Mouse (Mus musculus): ENCODE measurements around the gene Tubb4b. TPM values are rescaled to one million over a fixed set of nuclear protein-coding genes. Genes with fewer than 3 reads are reported as not detected.

Gene Tubb4b
- polyA plus RNA-seq, 1 experiment = 462 TPM

DNA sequence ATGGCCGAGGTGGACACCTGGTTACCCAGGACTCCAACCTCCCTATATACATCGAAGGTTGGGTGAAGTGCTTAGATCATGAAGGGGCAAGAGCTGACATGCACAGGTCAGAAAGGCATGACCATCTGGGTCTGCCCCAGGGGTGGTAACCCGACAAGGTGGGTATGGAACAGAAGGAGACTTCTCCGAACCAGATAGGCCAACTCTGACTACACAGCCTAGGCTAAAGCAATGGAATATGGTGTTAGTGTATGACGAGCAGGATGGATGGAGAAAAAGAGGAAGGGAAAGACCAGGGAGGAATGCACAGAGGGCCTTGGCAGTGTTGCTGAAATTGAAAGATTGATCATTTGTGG lies 37.9 kb downstream of the Tubb4b start:
- TF ChIP-seq GATA1 (IDR thresholded peaks at IDR 0.05; ENCODE audit: low read length) = no peak

DNA sequence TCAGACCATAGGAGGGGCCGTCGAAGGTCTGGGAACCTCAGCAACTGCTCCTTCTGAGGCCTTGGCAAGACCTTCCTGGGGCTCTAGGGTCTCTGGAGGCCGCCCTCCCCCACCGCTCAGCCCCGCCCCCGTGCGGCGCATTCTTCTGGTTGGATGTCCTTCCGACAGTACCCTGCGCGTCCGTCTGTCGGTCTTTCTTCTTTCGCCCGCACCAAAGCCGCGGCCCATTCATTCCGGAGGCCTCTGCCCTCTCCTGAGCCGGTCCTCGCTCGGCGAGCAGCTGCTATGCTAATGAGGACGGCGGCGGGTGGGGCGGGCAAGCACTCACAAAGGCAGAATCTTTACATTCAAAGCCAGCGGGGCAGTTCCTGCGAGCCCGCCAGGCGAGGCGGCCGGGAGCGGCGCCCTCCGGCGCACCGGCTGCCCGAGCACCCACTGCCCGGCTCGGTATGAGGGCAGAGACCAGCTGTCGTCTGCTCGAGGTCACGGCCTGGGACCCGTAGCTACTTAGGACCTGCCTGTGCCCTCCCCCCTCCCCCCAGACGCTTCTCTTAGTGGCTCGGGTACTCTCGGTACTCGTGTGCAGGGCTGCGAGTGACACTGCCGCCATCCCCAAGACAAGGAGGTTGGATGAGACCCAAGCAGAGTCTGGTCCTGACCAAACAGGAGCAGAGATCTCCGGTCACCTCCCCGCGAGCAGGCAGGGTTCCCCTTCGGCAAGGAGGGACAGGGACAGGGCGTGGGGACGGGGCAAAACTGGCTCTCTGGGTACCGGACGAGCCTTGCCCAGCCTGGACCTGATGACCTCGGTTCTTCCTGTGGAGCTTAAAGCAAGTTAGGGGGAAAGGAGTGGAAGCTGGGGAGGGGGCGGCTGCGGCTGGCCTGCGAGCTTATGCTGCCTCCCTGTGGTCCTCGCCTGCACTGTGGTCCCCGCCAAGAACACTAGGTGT lies 38.6 kb downstream of the Tubb4b start:
- no peak for TF ChIP-seq GATA1 (IDR thresholded peaks at IDR 0.05; ENCODE audit: low read length)

DNA sequence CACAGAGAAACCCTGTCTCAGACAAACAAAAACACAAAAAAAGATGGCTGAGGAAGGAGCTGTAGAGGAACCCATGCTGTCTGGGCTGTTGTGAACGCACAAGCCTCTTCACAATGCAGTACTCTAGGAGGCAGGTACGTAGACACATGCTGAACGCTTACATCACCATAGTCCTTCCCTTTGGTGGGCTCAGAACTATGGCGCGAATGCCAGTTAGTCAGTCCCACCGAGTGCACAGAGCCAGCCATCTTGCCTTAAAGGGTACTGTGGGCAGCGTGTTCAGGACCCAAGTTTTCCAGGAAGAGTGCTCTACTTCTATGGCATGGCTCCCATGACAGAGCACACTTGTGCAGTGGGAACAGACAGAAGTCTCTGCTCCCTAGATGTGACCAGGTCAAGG lies 40.0 kb downstream of the Tubb4b start:
- TF ChIP-seq GATA1 (IDR thresholded peaks at IDR 0.05; ENCODE audit: low read length) = no peak

DNA sequence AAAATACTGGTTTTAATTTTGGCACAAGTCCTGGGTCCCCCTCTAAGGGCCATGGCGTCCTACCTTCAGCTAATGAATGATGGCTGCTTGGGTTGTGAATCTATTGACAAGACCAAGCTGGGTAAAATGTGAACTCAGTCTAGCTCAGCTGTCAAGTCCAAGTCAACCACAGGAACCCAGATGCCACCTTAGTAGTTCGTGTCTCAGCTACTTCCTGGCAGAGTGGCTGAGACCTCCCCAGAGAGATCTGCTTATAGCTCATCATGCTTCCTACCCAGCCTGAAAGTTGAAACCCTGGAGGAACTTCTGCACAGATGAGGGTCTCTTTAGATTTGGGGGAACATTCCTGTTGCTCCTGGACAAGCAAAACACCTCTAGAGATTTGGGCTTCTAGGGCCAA lies 41.2 kb downstream of the Tubb4b start:
- TF ChIP-seq GATA1 (IDR thresholded peaks at IDR 0.05; ENCODE audit: low read length) = no peak

DNA sequence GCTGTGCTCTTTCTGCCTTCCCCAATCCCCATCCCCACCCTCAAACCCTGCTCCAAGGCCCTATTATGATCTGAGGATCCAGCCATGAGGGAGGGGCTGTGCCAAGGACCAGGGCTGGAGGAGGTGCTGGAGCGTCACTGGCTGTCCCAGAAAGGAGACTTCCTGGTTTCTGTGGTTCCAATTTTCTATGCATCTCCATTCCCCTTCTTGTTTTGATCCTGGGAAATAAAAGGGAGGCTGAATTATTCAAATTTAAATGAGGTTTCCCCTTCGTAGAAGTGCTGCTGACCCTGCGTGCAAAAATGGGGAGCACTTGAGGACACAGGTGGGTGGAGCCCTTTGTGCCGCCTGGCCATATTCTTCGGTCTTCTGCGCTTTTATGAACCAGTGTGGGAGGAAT lies 41.8 kb downstream of the Tubb4b start:
- no peak for TF ChIP-seq GATA1 (IDR thresholded peaks at IDR 0.05; ENCODE audit: low read length)

DNA sequence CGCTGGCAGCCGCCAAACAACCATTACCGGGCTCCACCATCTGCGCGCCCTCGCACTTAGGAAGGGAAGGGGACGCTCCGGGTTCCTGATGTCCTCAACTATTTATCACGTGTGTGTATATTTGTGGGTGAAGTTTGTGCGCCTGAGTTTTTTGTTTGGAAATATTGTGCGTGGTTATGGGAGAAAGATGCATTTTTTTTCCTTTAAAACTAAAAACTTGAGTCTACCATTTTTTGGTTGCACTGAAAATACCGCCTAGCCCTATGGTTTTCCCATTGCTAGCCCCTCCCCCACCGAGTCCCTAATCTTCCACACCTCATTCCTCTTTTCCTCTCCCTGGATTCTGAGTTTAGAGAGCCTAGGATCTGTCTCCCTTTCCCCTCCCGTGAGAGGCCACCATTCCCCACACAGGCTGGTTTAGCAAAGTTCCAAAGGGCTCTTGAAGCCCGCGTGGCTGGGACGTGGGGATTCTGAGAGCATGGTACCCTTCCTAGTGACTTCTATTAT lies 42.6 kb downstream of the Tubb4b start:
- no peak for TF ChIP-seq GATA1 (IDR thresholded peaks at IDR 0.05; ENCODE audit: low read length)

DNA sequence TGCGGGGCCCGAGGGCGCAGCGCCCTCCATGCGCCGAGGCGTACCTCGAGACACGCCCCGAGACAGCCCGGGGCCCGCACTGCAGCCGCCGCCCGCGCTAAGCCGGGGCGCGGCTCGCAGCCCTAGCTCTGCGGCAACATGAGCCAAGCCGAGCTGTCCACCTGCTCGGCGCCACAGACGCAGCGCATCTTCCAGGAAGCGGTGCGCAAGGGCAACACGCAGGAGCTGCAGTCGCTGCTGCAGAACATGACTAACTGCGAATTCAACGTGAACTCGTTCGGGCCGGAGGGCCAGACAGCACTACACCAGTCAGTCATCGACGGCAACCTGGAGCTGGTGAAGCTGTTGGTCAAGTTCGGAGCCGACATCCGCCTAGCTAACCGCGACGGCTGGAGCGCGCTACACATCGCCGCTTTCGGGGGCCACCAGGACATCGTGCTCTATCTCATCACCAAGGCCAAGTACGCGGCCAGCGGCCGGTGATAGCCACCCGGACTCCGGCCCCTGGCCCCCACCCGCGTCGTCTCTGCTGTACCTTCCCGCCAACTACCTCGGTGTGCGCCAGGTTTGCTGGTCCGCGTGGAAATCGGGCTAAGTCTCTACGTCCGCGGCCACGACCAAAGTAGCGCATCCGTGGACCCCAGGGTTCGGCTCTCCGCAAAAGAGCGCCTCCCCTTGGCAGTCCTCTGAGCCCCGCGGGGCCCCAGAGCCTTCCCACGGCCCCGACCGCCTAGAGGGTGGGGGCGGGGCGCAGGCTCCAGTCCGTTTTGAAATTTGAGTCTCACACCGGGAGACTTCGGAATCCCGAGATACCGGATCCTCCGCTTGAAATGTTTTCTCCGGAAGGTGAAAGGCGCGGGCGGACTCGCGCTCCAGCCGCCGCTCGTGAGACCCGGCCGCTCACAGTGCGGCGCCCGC lies 43.3 kb downstream of the Tubb4b start:
- TF ChIP-seq GATA1 (IDR thresholded peaks at IDR 0.05; ENCODE audit: low read length) = no peak

DNA sequence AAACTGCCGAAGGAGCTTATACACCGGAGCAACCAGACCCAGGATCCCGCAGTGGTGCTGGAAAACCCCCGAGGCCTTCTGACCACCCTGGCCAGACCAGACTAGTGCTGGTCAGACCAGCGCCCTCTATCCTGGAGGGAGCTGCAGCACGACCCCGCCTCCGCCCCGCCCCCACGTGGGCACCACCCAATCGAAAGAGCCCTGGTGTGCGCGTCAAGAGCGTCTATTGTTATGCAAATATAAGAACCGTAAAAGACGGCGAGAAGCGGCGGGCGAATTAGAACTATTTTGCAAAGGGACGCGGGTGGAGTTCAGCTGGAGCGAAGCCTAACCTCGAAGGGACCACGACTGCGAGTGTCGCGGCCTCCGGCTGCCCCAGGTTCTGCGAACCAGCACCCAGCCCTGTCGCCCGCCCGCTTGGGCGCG lies 44.0 kb downstream of the Tubb4b start, which contains the start of gene Nrarp:
Nrarp (plus strand) TSS at position 281 of the 426 bp plus-strand sequence.
- no peak for TF ChIP-seq GATA1 (IDR thresholded peaks at IDR 0.05; ENCODE audit: low read length)

DNA sequence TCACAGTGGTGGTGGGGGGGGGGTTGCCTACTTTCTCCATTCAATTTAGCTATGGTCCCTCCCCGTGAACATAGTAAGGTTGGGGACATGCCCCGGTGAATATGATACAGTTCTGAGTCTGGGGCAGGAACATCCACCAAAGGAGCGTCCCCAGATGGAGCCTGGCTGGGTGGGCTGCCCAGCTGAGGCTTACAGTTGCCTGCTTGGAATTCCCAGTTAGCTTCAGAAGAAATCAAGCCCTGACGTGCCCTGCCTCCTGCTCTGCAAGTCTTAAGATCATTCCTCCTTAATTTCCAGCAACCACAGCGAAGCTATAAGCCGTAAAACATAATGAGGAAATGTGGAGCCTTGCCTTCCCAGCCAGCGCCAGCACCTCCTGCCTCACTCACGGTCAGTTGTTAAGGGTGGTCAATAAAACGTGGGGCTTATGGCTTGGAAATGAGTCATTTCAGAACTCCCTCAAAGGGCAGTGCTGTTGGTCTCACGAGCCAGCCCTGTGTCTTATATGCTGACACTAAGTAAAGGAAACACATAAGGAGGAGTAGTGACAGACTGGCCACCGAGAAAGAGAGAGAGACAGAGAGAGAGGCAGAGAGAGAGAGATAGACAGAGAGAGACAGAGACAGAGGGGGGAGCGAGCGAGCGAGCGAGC lies 44.8 kb downstream of the Tubb4b start:
- TF ChIP-seq GATA1 (IDR thresholded peaks at IDR 0.05; ENCODE audit: low read length) = no peak

DNA sequence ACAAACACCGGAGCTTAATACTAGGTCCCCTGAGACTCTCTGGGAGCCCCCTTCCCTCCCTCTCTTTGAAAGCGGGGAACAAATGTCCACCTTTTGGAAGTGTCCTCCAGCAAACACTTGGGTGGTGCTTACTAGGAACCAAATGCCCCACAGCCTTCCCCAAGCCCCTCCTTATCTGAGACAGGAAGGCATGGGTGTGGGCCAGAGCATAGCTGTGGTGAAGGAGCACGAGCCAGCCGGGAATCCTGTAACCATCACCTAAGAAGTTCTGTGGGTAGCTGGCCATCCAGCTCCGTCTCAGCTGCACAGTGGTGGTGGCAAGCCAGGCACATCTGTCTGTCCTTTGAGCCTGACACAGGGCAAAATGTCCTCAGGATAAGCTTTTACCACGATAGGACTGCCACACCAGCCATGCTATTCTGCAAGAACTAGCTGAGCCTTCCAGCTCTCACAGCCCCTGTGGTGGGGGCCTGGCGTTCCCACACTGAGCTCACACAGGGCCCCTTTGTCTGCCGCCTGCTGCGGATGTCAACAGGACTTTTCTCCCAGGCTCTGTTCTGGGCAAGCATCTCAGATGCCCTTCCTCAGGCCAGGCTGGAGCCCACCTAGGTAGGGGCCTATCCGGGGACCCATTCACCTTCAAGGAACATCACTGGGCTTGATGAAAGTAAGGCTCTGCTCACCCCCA lies 46.1 kb downstream of the Tubb4b start:
- TF ChIP-seq GATA1 (IDR thresholded peaks at IDR 0.05; ENCODE audit: low read length) = no peak

DNA sequence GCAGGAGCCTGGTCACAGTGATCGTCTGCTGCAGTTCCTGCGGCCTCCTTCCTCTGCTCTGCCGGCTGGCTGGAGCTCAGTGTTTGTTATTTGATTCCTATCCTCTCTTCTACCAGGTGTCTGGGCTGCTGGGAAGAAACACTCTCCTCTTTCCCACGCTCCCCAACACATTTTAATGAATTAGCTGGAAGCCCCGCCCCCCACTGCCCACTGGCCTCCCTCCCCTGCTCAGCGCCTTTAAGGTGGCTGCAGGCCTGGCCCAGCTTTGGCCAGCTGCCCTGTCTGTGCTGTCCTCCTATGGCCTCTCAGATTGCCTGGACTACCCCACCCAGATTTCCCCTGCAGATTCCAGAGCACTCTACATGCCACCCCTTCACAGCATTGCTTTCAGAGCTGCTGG lies 46.8 kb downstream of the Tubb4b start:
- TF ChIP-seq GATA1 (IDR thresholded peaks at IDR 0.05; ENCODE audit: low read length) = no peak

DNA sequence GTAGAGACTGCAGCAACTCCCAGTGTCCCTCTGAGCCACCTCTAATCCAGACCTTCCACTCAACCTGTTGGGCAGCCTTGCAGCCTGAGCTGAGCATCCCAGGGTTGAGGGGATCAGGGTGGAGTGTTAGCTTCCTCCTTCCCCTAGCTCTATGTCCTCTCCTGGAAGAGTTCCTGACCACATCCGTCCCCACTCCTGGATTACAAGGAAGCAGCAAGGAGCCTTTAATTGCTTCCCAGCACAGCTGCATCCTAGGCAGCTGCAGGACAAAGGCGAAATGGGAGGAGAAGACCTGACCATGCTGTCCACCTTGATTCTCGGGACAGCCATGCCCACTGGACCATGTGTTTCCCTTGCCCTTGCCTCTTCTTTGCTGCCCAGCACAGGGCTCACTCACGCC lies 47.4 kb downstream of the Tubb4b start:
- TF ChIP-seq GATA1 (IDR thresholded peaks at IDR 0.05; ENCODE audit: low read length) = no peak

DNA sequence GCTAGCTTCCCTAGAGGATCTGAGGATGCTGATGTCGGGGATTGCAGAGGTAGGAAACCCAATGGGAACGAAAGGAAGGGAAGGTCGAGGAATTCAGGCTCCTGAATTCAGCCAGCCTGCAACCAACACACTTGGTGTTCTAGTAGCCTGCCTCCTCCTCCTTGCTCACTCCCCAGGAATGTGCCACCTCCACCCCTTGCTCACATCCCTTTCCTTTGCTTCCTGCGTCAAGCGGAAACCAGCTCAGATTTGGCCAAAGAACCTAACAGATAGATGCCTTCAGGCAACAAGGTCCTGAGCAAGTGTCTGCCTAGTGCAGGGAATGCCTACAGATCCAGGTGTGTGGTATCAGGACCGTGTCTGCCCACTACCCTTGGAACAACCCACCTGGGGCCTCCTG lies 47.9 kb downstream of the Tubb4b start:
- no peak for TF ChIP-seq GATA1 (IDR thresholded peaks at IDR 0.05; ENCODE audit: low read length)

DNA sequence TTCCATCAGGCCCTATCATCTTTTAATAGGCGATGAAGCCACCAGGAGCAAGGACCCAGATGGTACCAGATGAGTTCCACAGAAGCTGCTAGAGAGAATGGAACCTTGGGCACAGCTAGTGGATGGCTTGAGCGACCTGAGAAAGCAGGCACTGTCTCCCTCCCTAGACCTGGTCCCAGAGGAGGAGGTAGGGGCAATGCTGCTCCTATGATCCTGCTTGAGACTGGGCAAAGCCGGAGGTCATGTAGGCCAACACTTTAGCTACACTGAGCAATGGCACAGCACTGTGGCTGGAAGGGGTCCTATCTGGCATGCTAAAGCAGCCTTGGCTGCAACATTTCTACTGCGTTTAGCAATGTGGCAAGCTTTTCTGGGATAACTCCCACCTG lies 48.8 kb downstream of the Tubb4b start:
- TF ChIP-seq GATA1 (IDR thresholded peaks at IDR 0.05; ENCODE audit: low read length) = no peak
